Comparison of ENCODE assay signal across 21 mouse cellular contexts in the genomic region with DNA sequence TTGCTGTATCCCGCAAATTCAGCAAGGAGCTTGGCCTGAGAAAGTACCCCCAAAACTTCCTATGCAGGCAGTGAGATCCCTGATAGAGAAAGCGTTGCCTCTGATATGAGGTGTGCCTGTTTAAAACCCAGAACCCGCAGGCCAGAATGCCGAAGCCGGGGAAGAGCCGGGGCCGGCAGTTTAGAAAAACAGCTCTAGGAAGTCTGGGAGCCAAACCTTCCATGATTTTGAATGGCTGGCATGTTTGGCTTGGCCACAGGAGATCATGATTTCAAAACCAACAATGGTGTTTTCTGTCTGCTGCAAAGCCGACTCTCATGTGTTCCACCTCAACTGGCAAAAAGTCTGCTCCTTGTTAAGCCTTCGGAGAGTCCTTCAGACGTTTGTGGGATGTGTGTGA. TPM values are rescaled to one million over a fixed set of nuclear protein-coding genes. Genes with fewer than 3 reads are reported as not detected.
DNase-seq lines count a peak whose midpoint lies in the region; TF ChIP-seq lines count a peak whose summit lies in the region.
"Had no signal": no experiment of that assay in that cellular context is flagged by ENCODE, and none has a peak within 500 bp of the region (broad histone marks: within the 10 kb centered on the region; RNA-seq: fewer than 3 reads in every experiment).

No protein-coding gene starts in this region.

- no peak overlapping the region for H3K27ac ChIP-seq in ES-Bruce4 (ENCODE audit: insufficient read depth, low read length)
- H3K27ac ChIP-seq: embryonic facial prominence, embryonic 13.5 days; embryonic facial prominence, embryonic 15.5 days; forebrain, embryonic 13.5 days; forebrain, embryonic 15.5 days had no signal

- TF ChIP-seq EP300 in ES-Bruce4 (IDR thresholded peaks at IDR 0.05; ENCODE audit: insufficient read depth, low read depth, low read length): no peak

- peak; percentile 72 for DNase-seq in heart, adult 11 months
- DNase-seq in heart, adult 8-10 months (ENCODE audit: low spot score): no peak
- DNase-seq in fibroblast of lung, adult 2 months (ENCODE audit: low read depth): peak; percentile 57
- no peak for DNase-seq in gastrocnemius, postnatal 10 days
- DNase-seq: adrenal gland, adult 8-10 months; adrenal gland, postnatal 14 days; adrenal gland, postnatal 36 days; cerebellum, adult 11 months; cerebellum, adult 18-20 months; cerebellum, adult 8-10 months; cerebellum, postnatal 10 days; cerebellum, postnatal 36 days; embryo, embryonic 11 days; forebrain, postnatal 0 days had no signal

- no peak overlapping the region for H3K4me3 ChIP-seq in ES-Bruce4 (ENCODE audit: low read depth, low read length)
- H3K4me3 ChIP-seq: embryonic facial prominence, embryonic 13.5 days; embryonic facial prominence, embryonic 15.5 days; erythroblast, embryonic 14.5 days; forebrain, embryonic 13.5 days; forebrain, embryonic 15.5 days had no signal

- H3K36me3 ChIP-seq in ES-Bruce4 (ENCODE audit: control insufficient read depth, insufficient read depth, low read length, poor library complexity, severe bottlenecking): no peaks in the 10 kb centered on the region
- H3K36me3 ChIP-seq: embryonic facial prominence, embryonic 13.5 days; embryonic facial prominence, embryonic 15.5 days; forebrain, embryonic 15.5 days had no signal

- H3K9ac ChIP-seq in ES-Bruce4 (ENCODE audit: low read depth, poor library complexity, severe bottlenecking): 0 out of 2 replicates have a peak overlapping the region, but pooled peaks have one; percentile 13
- H3K9ac ChIP-seq: embryonic facial prominence, embryonic 13.5 days; embryonic facial prominence, embryonic 15.5 days; forebrain, embryonic 13.5 days; forebrain, embryonic 15.5 days; forebrain, postnatal 0 days had no signal

- TF ChIP-seq CTCF in ES-Bruce4 (IDR thresholded peaks at IDR 0.05; ENCODE audit: low read depth, low read length): no peak

- H3K4me1 ChIP-seq in ES-Bruce4 (ENCODE audit: control insufficient read depth, insufficient read depth, low read length): no peaks in the 10 kb centered on the region

- no peaks in the 10 kb centered on the region for H3K27me3 ChIP-seq in ES-Bruce4 (ENCODE audit: control insufficient read depth, insufficient read depth, low read length, poor library complexity, severe bottlenecking)
- H3K27me3 ChIP-seq: embryonic facial prominence, embryonic 13.5 days; embryonic facial prominence, embryonic 15.5 days; forebrain, embryonic 13.5 days; forebrain, embryonic 15.5 days; Patski had no signal

- no peak for TF ChIP-seq POLR2A in ES-Bruce4 (IDR thresholded peaks at IDR 0.05; ENCODE audit: insufficient read depth, low read length)

- no peaks in the 10 kb centered on the region for H3K9me3 ChIP-seq in ES-Bruce4 (replicated peaks; ENCODE audit: control insufficient read depth, insufficient read depth, low read length, poor library complexity, severe bottlenecking)
- H3K9me3 ChIP-seq: embryonic facial prominence, embryonic 13.5 days; embryonic facial prominence, embryonic 15.5 days; forebrain, embryonic 13.5 days; forebrain, embryonic 15.5 days had no signal

RNA-seq across cellular contexts. Expression of gene Cars2, which starts 1.8 kb away (rescaled TPM):
- total RNA-seq in heart, adult 8-10 months (2022): 10 to 100 TPM; 50.7 to 55.7 (median 53.7) TPM
- polyA plus RNA-seq in ES-Bruce4 (2011; ENCODE audit: insufficient read depth, insufficient read length, low read depth, missing spikeins): 19.5 and 19.9 TPM in 2 replicates
- total RNA-seq in gastrocnemius, postnatal 10 days (2021): 10 to 100 TPM; 14.4 to 18.1 TPM

RNA-seq across cellular contexts. Expression of gene Ing1, which starts 3.0 kb away (rescaled TPM):
- total RNA-seq in heart, adult 8-10 months (2022): 10 to 100 TPM; 15.9 to 24.4 (median 19.9) TPM
- polyA plus RNA-seq in ES-Bruce4 (2011; ENCODE audit: insufficient read depth, insufficient read length, low read depth, missing spikeins): 58.2 and 59.1 TPM in 2 replicates
- 10 to 100 TPM; 26.5 to 29.0 TPM for total RNA-seq in gastrocnemius, postnatal 10 days (2021)

RNA-seq across cellular contexts. Expression of gene Naxd, which starts 55.1 kb away (rescaled TPM):
- total RNA-seq in heart, adult 8-10 months (2022): 10 to 100 TPM; 30.7 to 35.3 (median 32.1) TPM
- polyA plus RNA-seq in ES-Bruce4 (2011; ENCODE audit: insufficient read depth, insufficient read length, low read depth, missing spikeins): 34.7 and 35.5 TPM in 2 replicates
- 10 to 100 TPM; 25.8 to 30.6 TPM for total RNA-seq in gastrocnemius, postnatal 10 days (2021)

Comparison
In these comparisons a context has a peak if more than half of its experiments do, and no peak if none do; other contexts are left out.
1. DNase-seq: peak in heart, adult 11 months (single experiment) and fibroblast of lung, adult 2 months (single experiment); none in heart, adult 8-10 months (single experiment) and gastrocnemius, postnatal 10 days (single experiment).